Mouse (Mus musculus) heart, embryonic 10.5 days (tissue): ENCODE data around the gene Cyth3. TPM values are rescaled to one million over a fixed set of nuclear protein-coding genes. Genes with fewer than 3 reads are reported as not detected.

Experiments used
- DNase-seq: peaks from one replicate; pipeline ENCODE4 v3.0.0-alpha.2; 2017; ENCODE audit warnings: low spot score
- H3K27ac ChIP-seq: fragments of 300-500 bp; sonication (generic); 2 replicates; pipeline ENCODE4 v1.5.1; 2016; ENCODE audit warnings: mild to moderate bottlenecking
- H3K27me3 ChIP-seq: fragments of 300-500 bp; sonication (generic); 2 replicates; pipeline ENCODE4 v1.6.1; 2016; ENCODE audit warnings: mild to moderate bottlenecking; ENCODE audit not compliant: poor library complexity, insufficient read depth, severe bottlenecking
- H3K36me3 ChIP-seq: fragments of 300-500 bp; sonication (generic); 2 replicates; pipeline ENCODE4 v1.6.1; 2016; ENCODE audit warnings: mild to moderate bottlenecking, moderate library complexity
- H3K4me1 ChIP-seq: fragments of 300-500 bp; sonication (generic); 2 replicates; pipeline ENCODE4 v1.6.1; 2016; ENCODE audit warnings: mild to moderate bottlenecking
- H3K4me3 ChIP-seq: fragments of 300-500 bp; sonication (generic); 2 replicates; pipeline ENCODE4 v1.5.1; 2016; ENCODE audit warnings: mild to moderate bottlenecking, moderate library complexity
- H3K9me3 ChIP-seq: fragments of 300-500 bp; sonication (generic); 2 replicates; pipeline ENCODE4 v1.6.1; 2016; ENCODE audit warnings: mild to moderate bottlenecking, moderate library complexity
- WGBS: fragments of 180-500 bp; shearing (Covaris S2); methylation state at CpG from one replicate; pipeline ENCODE4 v1.1.7; 2016; 5-methylcytosine and 5-hydroxymethylcytosine counted together
- polyA plus RNA-seq: library from polyadenylated mRNA; unstranded; fragments of >200 nt; fragmentation: Nextera tagmentation; extraction: Ambion mirVana; gene quantifications from 2 replicates; pipeline ENCODE4 v1.2.1, GENCODE M21; 2016

Gene Cyth3
- polyA plus RNA-seq, 1 experiment from 2014 or later, result 30.9 TPM

GRCm38 (mm10) chr5:143712011-143712800 is 90.0 kb downstream of the Cyth3 start:
- no peak overlapping the region for H3K27ac ChIP-seq
- H3K27me3 ChIP-seq, result no peaks in the 10 kb centered on the region
- DNase-seq, result peak; percentile 72
- H3K4me1 ChIP-seq, result peaks cover 5% of the 10 kb centered on the region
- no peak overlapping the region for H3K4me3 ChIP-seq
- WGBS, result 86% methylated on average over 14 of the region's 14 CpGs
- H3K9me3 ChIP-seq, result no peaks in the 10 kb centered on the region
- H3K36me3 ChIP-seq, result peaks cover 90% of the 10 kb centered on the region

GRCm38 (mm10) chr5:143721962-143722361 is 99.7 kb downstream of the Cyth3 start:
- Histone ChIP-seq H3K27ac (no peak overlapping the region), H3K4me1 (no peaks in the 10 kb centered on the region), H3K27me3 (no peaks in the 10 kb centered on the region), H3K9me3 (no peaks in the 10 kb centered on the region), H3K4me3 (no peak overlapping the region), H3K36me3 (peaks cover 100% of the 10 kb centered on the region)
- 95% methylated on average over 7 of the region's 7 CpGs for WGBS
- no peak for DNase-seq

DNA sequence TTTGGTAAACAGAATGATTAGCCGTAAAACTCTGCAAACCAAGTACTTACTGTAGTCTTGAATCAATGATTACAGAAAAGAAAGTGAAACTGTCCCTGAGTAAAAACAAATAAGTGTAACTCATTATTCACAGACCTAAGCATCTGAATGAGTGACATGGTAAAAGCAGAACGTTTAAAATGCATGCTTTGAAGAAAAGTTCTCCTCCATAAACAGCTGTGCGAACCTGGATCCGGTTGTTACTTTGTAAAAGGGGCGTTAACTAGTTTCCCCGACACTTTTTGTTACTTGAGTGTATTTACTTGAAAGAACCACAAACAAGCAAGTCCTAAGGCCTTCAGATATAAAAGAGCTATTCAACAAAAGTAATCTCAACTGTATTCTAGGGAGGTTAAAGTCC is 108.7 kb downstream of the Cyth3 start:
- DNase-seq, result no peak
- WGBS, result 21% methylated on average over 6 of the region's 6 CpGs
- Histone ChIP-seq H3K4me3 (peak overlapping the region; percentile 91), H3K36me3 (peaks cover 19% of the 10 kb centered on the region), H3K4me1 (peaks cover 11% of the 10 kb centered on the region), H3K27ac (0 out of 2 replicates have a peak overlapping the region, but pooled peaks have one; percentile 97), H3K9me3 (no peaks in the 10 kb centered on the region), H3K27me3 (no peaks in the 10 kb centered on the region)

- H3K4me1 ChIP-seq, result peaks cover 11% of the 10 kb centered on the region
- peaks cover 12% of the 10 kb centered on the region for H3K36me3 ChIP-seq
- DNase-seq, result no peak
- no peaks in the 10 kb centered on the region for H3K27me3 ChIP-seq
- WGBS, result under 1% methylated on average over 77 of the region's 82 CpGs
- peak overlapping the region; percentile 91 for H3K4me3 ChIP-seq
- no peaks in the 10 kb centered on the region for H3K9me3 ChIP-seq
- H3K27ac ChIP-seq, result peak overlapping the region; percentile 97
Observed at GRCm38 (mm10) chr5:143731483-143732112, 109.4 kb downstream of the Cyth3 start.

GRCm38 (mm10) chr5:143732180-143732891 is 110.1 kb downstream of the Cyth3 start, which contains the start of gene Usp42:
Gene Usp42 (minus strand): TSS chr5:143732280.
- Histone ChIP-seq H3K27me3 (no peaks in the 10 kb centered on the region), H3K4me3 (peak within 1 kb of the TSS; percentile 91), H3K27ac (peak within 1 kb of the TSS; percentile 97), H3K4me1 (peaks cover 11% of the 10 kb centered on the region), H3K36me3 (peaks cover 5% of the 10 kb centered on the region), H3K9me3 (no peaks in the 10 kb centered on the region)
- under 1% methylated on average over 81 of the region's 82 CpGs for WGBS
- peak; percentile 98 for DNase-seq

DNA sequence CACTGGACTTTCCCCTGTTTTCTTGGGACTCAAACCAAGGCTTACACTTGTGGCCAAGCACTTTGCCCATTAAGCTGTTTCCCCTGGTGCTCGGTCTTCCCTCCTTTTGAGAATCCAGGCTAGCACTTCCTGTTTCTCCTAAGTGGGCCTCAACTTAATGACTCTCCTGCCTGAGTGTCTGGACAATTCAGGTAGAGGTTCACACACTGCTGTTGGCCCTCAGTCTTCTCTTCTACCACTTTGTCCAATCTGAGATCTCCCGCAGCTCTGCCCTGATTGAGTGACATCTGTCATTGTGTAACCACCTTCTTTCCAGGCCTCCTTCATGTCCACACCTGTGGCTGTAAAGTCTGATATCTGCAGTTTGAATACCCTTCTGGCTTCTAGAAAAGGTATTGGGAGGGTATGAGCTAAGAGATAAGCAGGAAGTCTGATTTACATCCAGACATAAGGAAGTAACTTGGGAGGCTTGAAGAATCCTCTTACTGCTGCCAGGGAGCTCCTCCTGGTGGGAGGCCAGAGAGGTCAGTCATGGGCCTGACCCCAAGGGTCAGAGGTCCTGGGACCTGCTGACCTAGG is 127.5 kb downstream of the Cyth3 start:
- no peak for DNase-seq
- 64% methylated on average over 2 of the region's 2 CpGs for WGBS
- Histone ChIP-seq H3K4me3 (no peak overlapping the region), H3K27me3 (0 out of 2 replicates have a peak, but pooled peaks cover 13% of the 10 kb centered on the region), H3K9me3 (no peaks in the 10 kb centered on the region), H3K36me3 (no peaks in the 10 kb centered on the region), H3K27ac (no peak overlapping the region), H3K4me1 (no peaks in the 10 kb centered on the region)

- Histone ChIP-seq H3K9me3 (no peaks in the 10 kb centered on the region), H3K4me3 (no peak overlapping the region), H3K27ac (no peak overlapping the region), H3K36me3 (no peaks in the 10 kb centered on the region), H3K27me3 (0 out of 2 replicates have a peak, but pooled peaks cover 4% of the 10 kb centered on the region), H3K4me1 (peaks cover 11% of the 10 kb centered on the region; the same call in 1 of the 2 replicates)
- DNase-seq, result no peak
- 91% methylated on average over 9 of the region's 9 CpGs for WGBS
Observed at GRCm38 (mm10) chr5:143755529-143756141, 133.4 kb downstream of the Cyth3 start.

DNA sequence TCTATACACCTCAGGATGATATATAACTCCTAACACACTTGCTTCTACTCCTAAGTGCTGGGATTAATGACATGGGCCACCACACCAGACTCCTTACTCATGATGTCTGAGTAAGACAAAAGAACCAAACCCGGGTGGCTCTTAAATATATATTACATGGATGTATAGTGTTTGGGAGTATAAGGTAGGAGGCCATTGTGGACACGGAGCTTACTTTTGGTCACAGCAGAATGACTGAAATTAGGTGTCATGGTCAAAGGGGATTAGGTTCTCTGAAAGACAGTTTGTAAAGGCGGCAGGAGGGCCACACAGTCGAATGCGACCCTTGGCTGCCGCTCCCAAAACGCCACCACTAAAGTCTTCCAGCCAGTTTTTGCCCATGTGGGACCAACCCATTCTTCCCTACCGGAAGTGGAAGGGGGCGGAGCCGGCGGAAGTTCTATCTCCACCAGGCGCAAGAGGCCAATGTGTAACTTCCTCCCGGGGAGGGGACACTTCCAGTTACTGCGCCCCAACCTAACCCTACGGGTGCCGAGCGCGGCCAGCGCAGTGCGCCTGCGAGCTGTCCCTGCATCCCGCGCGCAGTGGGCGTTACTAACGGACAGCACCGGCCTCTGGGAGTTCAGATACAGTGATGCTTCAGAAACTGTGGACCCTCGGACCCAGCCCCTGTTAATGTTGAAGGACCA is 135.7 kb downstream of the Cyth3 start:
- Histone ChIP-seq H3K36me3 (no peaks in the 10 kb centered on the region), H3K4me3 (peak overlapping the region; percentile 61), H3K4me1 (peaks cover 11% of the 10 kb centered on the region; the same call in 1 of the 2 replicates), H3K27ac (peak overlapping the region; percentile 73), H3K27me3 (0 out of 2 replicates have a peak, but pooled peaks cover 4% of the 10 kb centered on the region), H3K9me3 (no peaks in the 10 kb centered on the region)
- peak; percentile 94 for DNase-seq
- 17% methylated on average over 28 of the region's 28 CpGs for WGBS

GRCm38 (mm10) chr5:143759554-143759953 is 137.3 kb downstream of the Cyth3 start:
- DNase-seq, result no peak
- H3K4me3 ChIP-seq, result no peak overlapping the region
- 79% methylated on average over 8 of the region's 8 CpGs for WGBS
- no peak overlapping the region for H3K27ac ChIP-seq
- H3K27me3 ChIP-seq, result 0 out of 2 replicates have a peak, but pooled peaks cover 4% of the 10 kb centered on the region
- H3K9me3 ChIP-seq, result no peaks in the 10 kb centered on the region
- H3K36me3 ChIP-seq, result 0 out of 2 replicates have a peak, but pooled peaks cover 3% of the 10 kb centered on the region
- H3K4me1 ChIP-seq, result peaks cover 11% of the 10 kb centered on the region; the same call in 1 of the 2 replicates
